Mouse (Mus musculus) adrenal gland, postnatal 36 days (tissue): ENCODE measurements at regions not wholly inside any gene's neighbourhood (a gene's known extent, or its start where the extent isn't known, plus 50 kb on each side); places are given as distances from the start of the nearest gene placed in this dataset.

Experiments used
- DNase-seq, 2 experiments: peaks; one replicate each; pipeline ENCODE4 v3.0.0; 2021; ENCODE audit warnings: mixed read lengths in 1 of 2

- no peak for DNase-seq
Measured at GRCm38 (mm10) chr16:76589791-76590190, 216.2 kb upstream of the Nrip1 start.

- no peak for DNase-seq
Measured at GRCm38 (mm10) chr16:76577206-76577605, 203.6 kb upstream of the Nrip1 start.

GRCm38 (mm10) chr16:76575281-76575680 lies 201.7 kb upstream of the Nrip1 start:
- DNase-seq: no peak

- DNase-seq: no peak
Measured at GRCm38 (mm10) chr16:76566220-76566619, 192.6 kb upstream of the Nrip1 start.

- no peak for DNase-seq
Measured at GRCm38 (mm10) chr16:76554846-76555245, 181.2 kb upstream of the Nrip1 start.

- no peak for DNase-seq
Measured at GRCm38 (mm10) chr16:76549628-76550027, 176.0 kb upstream of the Nrip1 start.

GRCm38 (mm10) chr16:76547087-76547486 lies 173.5 kb upstream of the Nrip1 start:
- DNase-seq: no peak

- no peak for DNase-seq
Measured at GRCm38 (mm10) chr16:76546632-76547031, 173.0 kb upstream of the Nrip1 start.

GRCm38 (mm10) chr16:76545942-76546341 lies 172.3 kb upstream of the Nrip1 start:
- no peak for DNase-seq

- no peak for DNase-seq
Measured at GRCm38 (mm10) chr16:76544972-76545371, 171.3 kb upstream of the Nrip1 start.

GRCm38 (mm10) chr16:76540964-76541363 lies 167.3 kb upstream of the Nrip1 start:
- DNase-seq: no peak

GRCm38 (mm10) chr16:76540328-76540923 lies 166.8 kb upstream of the Nrip1 start:
- no peak for DNase-seq

GRCm38 (mm10) chr16:76539669-76540068 lies 166.0 kb upstream of the Nrip1 start:
- peak in 1 of 2 experiments; percentile 17 for DNase-seq

- DNase-seq: no peak
Measured at GRCm38 (mm10) chr16:76537871-76538270, 164.2 kb upstream of the Nrip1 start.

GRCm38 (mm10) chr16:76532928-76533217 lies 159.2 kb upstream of the Nrip1 start:
- no peak for DNase-seq

- peak; percentile 22 to 53 for DNase-seq
Measured at GRCm38 (mm10) chr16:76532142-76532927, 158.7 kb upstream of the Nrip1 start.

GRCm38 (mm10) chr16:76530886-76531285 lies 157.3 kb upstream of the Nrip1 start:
- peak in 1 of 2 experiments; percentile 22 for DNase-seq

- no peak for DNase-seq
Measured at GRCm38 (mm10) chr16:76529613-76530012, 156.0 kb upstream of the Nrip1 start.

GRCm38 (mm10) chr16:76527106-76527949 lies 153.7 kb upstream of the Nrip1 start:
- no peak for DNase-seq

GRCm38 (mm10) chr16:76525563-76525962 lies 151.9 kb upstream of the Nrip1 start:
- peak in 1 of 2 experiments; percentile 18 for DNase-seq

GRCm38 (mm10) chr16:76524921-76525320 lies 151.3 kb upstream of the Nrip1 start:
- no peak for DNase-seq

GRCm38 (mm10) chr16:76521142-76521541 lies 147.5 kb upstream of the Nrip1 start:
- no peak for DNase-seq

- DNase-seq: no peak
Measured at GRCm38 (mm10) chr16:76520643-76520993, 147.0 kb upstream of the Nrip1 start.
